Mouse (Mus musculus): ENCODE measurements at regions not wholly inside any gene's neighbourhood (a gene's known extent, or its start where the extent isn't known, plus 50 kb on each side); places are given as distances from the start of the nearest gene placed in this dataset.

GRCm38 (mm10) chr3:54598296-54598695 is 94.3 kb upstream of the Supt20 start:
- no peak for DNase-seq (ENCODE audit: low read depth)

GRCm38 (mm10) chr3:54604705-54605379 is 87.8 kb upstream of the Supt20 start:
- no peak for DNase-seq (ENCODE audit: low read depth)

- DNase-seq (ENCODE audit: low read depth), result no peak
Measured at GRCm38 (mm10) chr3:54611431-54611990, 81.1 kb upstream of the Supt20 start.

- DNase-seq (ENCODE audit: low read depth), result no peak
Measured at GRCm38 (mm10) chr3:54613845-54614244, 78.8 kb upstream of the Supt20 start.

GRCm38 (mm10) chr3:54617298-54617697 is 75.3 kb upstream of the Supt20 start:
- no peak for DNase-seq (ENCODE audit: low read depth)

GRCm38 (mm10) chr3:54618286-54618685 is 74.3 kb upstream of the Supt20 start:
- no peak for DNase-seq (ENCODE audit: low read depth)

- no peak for DNase-seq (ENCODE audit: low read depth)
Measured at GRCm38 (mm10) chr3:54630254-54630653, 62.4 kb upstream of the Supt20 start.

- DNase-seq (ENCODE audit: low read depth), result no peak
Measured at GRCm38 (mm10) chr3:54632731-54633130, 59.9 kb upstream of the Supt20 start.

GRCm38 (mm10) chr3:54633446-54633845 is 59.2 kb upstream of the Supt20 start:
- no peak for DNase-seq (ENCODE audit: low read depth)

- DNase-seq (ENCODE audit: low read depth), result no peak
Measured at GRCm38 (mm10) chr3:54634456-54634855, 58.2 kb upstream of the Supt20 start.

Data from c-Kit-positive CD71-positive TER-119-negative erythroid progenitor cells, embryonic 14.5 days (primary cell).